Mouse (Mus musculus) liver, embryonic 13.5 days (tissue): ENCODE measurements around the gene Otof. TPM values are rescaled to one million over a fixed set of nuclear protein-coding genes. Genes with fewer than 3 reads are reported as not detected.

Experiments used
- ATAC-seq: fragments of 200-750 bp; cut with Nextera tagmentation; 2 replicates; pipeline ENCODE4 v1.8.0; 2017; ENCODE audit warnings: low read depth, mild to moderate bottlenecking, moderate number of reproducible peaks, moderate library complexity
- DNase-seq: peaks from one replicate; pipeline ENCODE4 v3.0.0; 2022
- H3K27ac ChIP-seq: fragments of 300-500 bp; sonication (generic); 2 replicates; pipeline ENCODE4 v1.5.1; 2015; ENCODE audit warnings: moderate library complexity, mild to moderate bottlenecking, inconsistent platforms
- H3K27me3 ChIP-seq: fragments of 300-500 bp; sonication (generic); 2 replicates; pipeline ENCODE4 v1.6.1; 2015; ENCODE audit warnings: mild to moderate bottlenecking, inconsistent platforms
- H3K36me3 ChIP-seq: fragments of 300-500 bp; sonication (generic); 2 replicates; pipeline ENCODE4 v1.6.1; 2015; ENCODE audit warnings: mild to moderate bottlenecking, inconsistent platforms
- H3K4me1 ChIP-seq: fragments of 300-500 bp; sonication (generic); replicated peaks from 2 replicates; pipeline ENCODE4 v1.6.1; 2015; ENCODE audit warnings: inconsistent platforms
- H3K4me2 ChIP-seq: fragments of 300-500 bp; sonication (generic); 2 replicates; pipeline ENCODE4 v1.6.1; 2015; ENCODE audit warnings: inconsistent platforms, mild to moderate bottlenecking, moderate library complexity
- H3K4me3 ChIP-seq: fragments of 300-500 bp; sonication (generic); replicated peaks from 2 replicates; pipeline ENCODE4 v1.5.1; 2015; ENCODE audit warnings: mild to moderate bottlenecking, inconsistent platforms
- H3K9ac ChIP-seq: fragments of 300-500 bp; sonication (generic); 2 replicates; pipeline ENCODE4 v1.6.1; 2015; ENCODE audit warnings: mild to moderate bottlenecking, inconsistent platforms
- H3K9me3 ChIP-seq: fragments of 300-500 bp; sonication (generic); replicated peaks from 2 replicates; pipeline ENCODE4 v1.6.1; 2016; ENCODE audit warnings: inconsistent platforms
- WGBS: fragments of 180-500 bp; shearing (Covaris S2); methylation state at CpG from one replicate; pipeline ENCODE4 v1.1.7; 2015; ENCODE audit not compliant: insufficient replicate concordance; 5-methylcytosine and 5-hydroxymethylcytosine counted together
- polyA plus RNA-seq: library from polyadenylated mRNA; unstranded; fragments of >200 nt; fragmentation: Nextera tagmentation; extraction: Ambion mirVana; gene quantifications from 2 replicates; pipeline ENCODE4 v1.2.1, GENCODE M21; 2015

The Otof gene
- polyA plus RNA-seq, 1 experiment from 2014 or later: 0.02 TPM

DNA sequence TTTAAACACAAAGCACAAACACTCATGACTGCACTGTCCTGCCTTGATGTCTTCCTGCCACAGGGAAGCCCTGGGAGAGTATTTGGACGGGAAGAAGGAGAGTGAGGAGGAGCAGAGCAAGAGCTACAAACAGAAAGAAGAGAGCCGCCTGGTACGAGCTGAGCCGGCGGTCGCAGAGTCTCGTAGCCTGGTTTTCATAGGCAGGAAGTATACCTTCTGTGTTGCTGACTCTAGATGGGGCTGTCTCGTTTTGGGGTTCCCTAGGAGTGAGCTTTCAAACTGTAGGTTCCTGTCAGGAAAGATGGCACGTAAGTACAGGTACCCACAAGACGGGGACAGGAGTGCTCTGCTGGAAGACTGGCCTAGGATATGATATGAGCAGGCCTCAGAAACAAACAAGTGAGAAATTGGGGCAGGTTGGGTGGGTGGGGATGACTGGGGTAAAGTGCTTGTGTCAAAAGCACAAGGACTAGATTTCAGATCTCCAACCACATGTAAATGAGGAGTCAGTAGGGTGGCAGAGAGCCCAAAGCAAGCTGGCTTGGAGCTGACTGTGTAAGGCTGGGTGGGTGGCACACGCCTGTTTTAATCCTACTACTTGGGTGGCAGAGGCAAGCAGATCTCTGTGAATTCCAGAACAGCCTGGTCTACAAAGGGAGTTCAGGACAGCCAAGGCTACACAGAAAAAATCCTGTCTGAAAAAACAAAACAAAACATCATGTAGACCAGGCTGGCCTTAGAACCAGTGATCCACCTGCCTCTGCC, 119.9 kb downstream of the Otof start:
- no peak overlapping the region for H3K27ac ChIP-seq
- H3K4me2 ChIP-seq: no peak overlapping the region
- no peak for ATAC-seq
- DNase-seq: no peak
- H3K9ac ChIP-seq: no peak overlapping the region
- no peaks in the 10 kb centered on the region for H3K9me3 ChIP-seq
- 70% methylated on average over 11 of the region's 11 CpGs for WGBS
- no peak overlapping the region for H3K4me3 ChIP-seq
- peaks cover 8% of the 10 kb centered on the region; the same call in 1 of the 2 replicates for H3K4me1 ChIP-seq
- H3K36me3 ChIP-seq: no peaks in the 10 kb centered on the region
- H3K27me3 ChIP-seq: peaks cover 32% of the 10 kb centered on the region

- DNase-seq (no peak), ATAC-seq (no peak)
- H3K9me3 ChIP-seq: no peaks in the 10 kb centered on the region
- H3K27me3 ChIP-seq: peaks cover 32% of the 10 kb centered on the region
- no peak overlapping the region for H3K9ac ChIP-seq
- no peak overlapping the region for H3K4me2 ChIP-seq
- peaks cover 8% of the 10 kb centered on the region; the same call in 1 of the 2 replicates for H3K4me1 ChIP-seq
- WGBS: 68% methylated on average over 5 of the region's 5 CpGs
- H3K27ac ChIP-seq: no peak overlapping the region
- no peaks in the 10 kb centered on the region for H3K36me3 ChIP-seq
- H3K4me3 ChIP-seq: no peak overlapping the region
Measured at GRCm38 (mm10) chr5:30340815-30341214, 120.9 kb downstream of the Otof start.

Other genes starting within 250 kb of the Otof start
- 14.0 and 21.3 TPM in 2 replicates for gene Selenoi, start 229.4 kb downstream of the Otof start, polyA plus RNA-seq
- 1.8 TPM in 2 replicates for gene Drc1, start 180.5 kb downstream of the Otof start, polyA plus RNA-seq
- gene 1700001C02Rik, start 4.1 kb upstream of the Otof start, polyA plus RNA-seq: not detected in 2 replicates
- gene Cib4, start 83.9 kb upstream of the Otof start, polyA plus RNA-seq: not detected in 2 replicates
- 0.13 and 0.30 TPM in 2 replicates for gene Kcnk3, start 126.2 kb upstream of the Otof start, polyA plus RNA-seq
- 10.2 and 10.6 TPM in 2 replicates for gene Slc35f6, start 186.0 kb upstream of the Otof start, polyA plus RNA-seq
- gene Cenpa, start 204.8 kb upstream of the Otof start, polyA plus RNA-seq: 229 and 232 TPM in 2 replicates
- 0.20 and 0.33 TPM in 2 replicates for gene Dpysl5, start 249.6 kb upstream of the Otof start, polyA plus RNA-seq